Mouse (Mus musculus) ES-Bruce4 (cell line): ENCODE measurements around the gene Ufc1.

Experiments
- CTCF ChIP-seq: IDR thresholded peaks from one replicate; pipeline ENCODE4 v1.8.1; 2011; ENCODE audit warnings: low read depth, low read length
- EP300 ChIP-seq: IDR thresholded peaks from 2 replicates; pipeline ENCODE4 v1.6.1; 2011; ENCODE audit warnings: low read depth, low read length; ENCODE audit not compliant: insufficient read depth

GRCm38 (mm10) chr1:171293351-171293750 is 1.5 kb downstream of the Ufc1 start:
- TF ChIP-seq CTCF (no peak), EP300 (no peak)
